Mouse (Mus musculus) gonadal fat pad, adult 2 months (tissue): Measurements from ENCODE around the gene Vmn1r11. TPM values are rescaled to one million over a fixed set of nuclear protein-coding genes. Genes with fewer than 3 reads are reported as not detected.

Experiments
- DNase-seq: peaks from one replicate; pipeline ENCODE4 v3.0.0-alpha.2; 2012; ENCODE audit warnings: low read depth
- polyA plus RNA-seq: library from polyadenylated mRNA; depleted of rRNA; stranded (reverse); fragments of >200 nt; gene quantifications from 2 replicates; pipeline ENCODE4 v1.2.3, GENCODE M21; 2012; rRNA removed

The Vmn1r11 gene
- not detected in 2 replicates for polyA plus RNA-seq

DNA sequence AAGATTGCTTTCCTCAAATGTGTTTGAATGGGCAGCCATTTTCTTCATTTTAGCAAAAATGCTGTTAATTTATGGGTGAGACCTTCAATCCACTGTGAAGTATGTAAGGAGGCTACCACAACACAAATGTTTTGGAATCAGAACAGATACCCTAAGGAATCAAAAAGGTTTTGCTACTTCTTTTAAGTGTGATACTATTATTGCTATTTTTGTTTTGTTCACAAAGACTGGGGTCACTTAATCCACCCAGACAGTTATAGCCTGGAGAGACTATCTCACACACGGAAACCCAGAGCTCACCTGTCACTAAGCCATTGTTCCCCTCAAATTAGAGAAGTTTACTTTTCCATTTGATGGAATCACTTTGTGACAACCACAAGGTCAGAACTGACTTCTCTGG lies at the start of gene Vmn1r11:
TSS of gene Vmn1r11 (plus strand) at position 301 of the 400 bp plus-strand sequence.
- no peak for DNase-seq

DNA sequence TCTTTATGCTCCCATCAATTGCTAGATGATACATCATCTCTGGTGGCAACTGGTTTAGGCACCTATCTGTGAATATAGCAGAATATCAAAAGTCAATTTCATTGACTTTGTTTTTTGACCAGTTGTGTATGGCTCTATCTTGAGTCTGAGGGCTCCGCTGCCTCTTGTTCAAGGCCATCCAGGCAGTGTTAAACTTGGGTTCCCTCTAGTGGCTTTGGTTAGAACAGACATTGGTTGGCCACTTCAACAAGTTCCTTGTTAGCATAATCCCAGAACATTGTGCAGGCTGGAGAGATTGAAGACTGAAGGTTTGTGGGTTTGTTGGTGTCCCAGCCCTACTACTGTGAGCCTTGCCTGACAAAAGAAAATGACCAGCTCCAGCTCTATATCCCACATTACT lies 26.9 kb upstream of the Vmn1r11 start:
- no peak for DNase-seq

DNA sequence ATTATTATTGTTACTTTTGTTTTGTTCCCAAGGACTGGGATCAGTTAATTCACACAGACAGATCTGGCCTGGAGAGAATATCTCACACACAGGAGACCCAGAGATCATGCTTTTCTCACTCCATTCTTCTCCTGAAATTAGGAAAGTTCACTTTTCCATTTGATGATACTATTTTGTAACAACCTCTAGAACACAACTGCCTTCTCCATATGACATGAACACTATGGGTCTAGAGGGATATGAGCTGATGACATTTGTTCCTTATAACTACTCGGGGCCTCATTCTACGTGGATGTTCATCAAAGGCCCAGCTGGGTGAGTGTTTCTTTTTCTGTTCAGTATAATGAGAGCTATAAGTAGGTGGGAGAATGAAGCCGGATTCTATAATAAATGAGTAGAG lies 24.1 kb upstream of the Vmn1r11 start, which contains the start of gene Vmn1r10:
TSS of gene Vmn1r10 (plus strand) at position 301 of the 400 bp plus-strand sequence.
- no peak for DNase-seq

DNA sequence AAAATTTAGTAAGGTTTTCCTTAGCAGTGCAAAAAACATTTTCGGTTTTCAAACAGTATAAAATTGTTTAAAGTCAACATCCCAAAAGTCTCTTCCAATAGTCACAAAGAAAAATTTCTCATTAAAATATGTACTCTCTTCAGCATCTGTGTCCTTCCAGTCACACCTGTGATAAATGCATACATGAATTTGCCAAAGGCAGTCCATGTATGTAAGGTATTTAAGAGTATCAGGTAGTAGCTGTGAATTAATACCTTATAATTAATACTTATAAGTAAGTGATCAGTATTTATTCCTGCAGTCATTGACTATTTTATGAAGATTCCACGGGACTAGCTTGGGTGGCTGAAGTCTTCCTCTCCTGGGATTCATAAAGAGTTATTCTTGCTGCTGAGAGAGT lies 23.4 kb downstream of the Vmn1r11 start, which contains the start of gene Vmn1r12:
TSS of gene Vmn1r12 (plus strand) at position 301 of the 400 bp plus-strand sequence.
- DNase-seq = no peak

Other genes with a start within 250 kb of the Vmn1r11 start
- 7.3 and 8.3 TPM in 2 replicates for gene Nt5c3, start 209.5 kb upstream of the Vmn1r11 start, polyA plus RNA-seq
- 0.24 and 0.45 TPM in 2 replicates for gene Vmn1r4, start 209.4 kb upstream of the Vmn1r11 start, polyA plus RNA-seq
- gene Vmn1r5, start 163.2 kb upstream of the Vmn1r11 start, polyA plus RNA-seq = 0.11 TPM in 1 of 2 replicates, not detected in the other
- not detected in 2 replicates for gene Vmn1r6, start 136.2 kb upstream of the Vmn1r11 start, polyA plus RNA-seq
- not detected in 2 replicates for gene Vmn1r7, start 108.1 kb upstream of the Vmn1r11 start, polyA plus RNA-seq
- gene Vmn1r8, start 101.2 kb upstream of the Vmn1r11 start, polyA plus RNA-seq = not detected in 2 replicates
- not detected in 2 replicates for gene Vmn1r9, start 66.7 kb upstream of the Vmn1r11 start, polyA plus RNA-seq
- gene Vmn1r10, start 24.0 kb upstream of the Vmn1r11 start, polyA plus RNA-seq = not detected in 2 replicates
- gene Vmn1r12, start 23.5 kb downstream of the Vmn1r11 start, polyA plus RNA-seq = not detected in 2 replicates
- not detected in 2 replicates for gene Vmn1r13, start 69.8 kb downstream of the Vmn1r11 start, polyA plus RNA-seq
- not detected in 2 replicates for gene Vmn1r14, start 98.2 kb downstream of the Vmn1r11 start, polyA plus RNA-seq
- not detected in 2 replicates for gene Vmn1r15, start 124.5 kb downstream of the Vmn1r11 start, polyA plus RNA-seq
- not detected in 2 replicates for gene Vmn1r16, start 196.0 kb downstream of the Vmn1r11 start, polyA plus RNA-seq
- not detected in 2 replicates for gene Vmn1r17, start 230.3 kb downstream of the Vmn1r11 start, polyA plus RNA-seq